Mouse (Mus musculus): Measurements from ENCODE around the gene Gucd1. TPM values are rescaled to one million over a fixed set of nuclear protein-coding genes. Genes with fewer than 3 reads are reported as not detected.
A peak's percentile ranks its signal among the peaks of the same experiment; 100 is the strongest.

The Gucd1 gene
- polyA plus RNA-seq, 1 experiment = 124 TPM

DNA sequence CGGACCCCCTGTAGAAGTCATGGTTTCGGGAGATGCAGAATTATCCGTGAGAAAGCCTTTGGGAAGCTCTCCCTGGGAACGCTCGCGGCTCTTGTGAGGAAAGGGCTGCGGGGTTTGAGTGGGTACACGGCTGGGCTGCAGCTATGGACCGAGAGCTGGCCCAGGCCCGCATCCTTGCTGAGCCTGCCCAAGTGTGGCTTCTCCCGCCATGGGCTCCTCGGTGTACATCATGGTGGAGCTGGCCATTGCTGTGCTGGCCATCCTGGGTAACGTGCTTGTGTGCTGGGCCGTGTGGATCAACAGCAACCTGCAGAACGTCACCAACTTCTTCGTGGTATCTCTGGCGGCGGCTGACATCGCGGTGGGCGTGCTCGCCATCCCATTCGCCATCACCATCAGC, 192.0 kb downstream of the Gucd1 start:
- Histone ChIP-seq H3K36me3 (ENCODE audit: control insufficient read depth, insufficient read depth, low read length) (no peaks in the 10 kb centered on the region), H3K27ac (ENCODE audit: insufficient read depth, low read depth, low read length) (no peak overlapping the region), H3K4me3 (ENCODE audit: insufficient read depth, low read depth, low read length) (no peak overlapping the region), H3K4me1 (ENCODE audit: control insufficient read depth, insufficient read depth, low read length) (peaks cover 6% of the 10 kb centered on the region; the same call in 1 of the 2 replicates), H3K27me3 (replicated peaks; ENCODE audit: control insufficient read depth, insufficient read depth, low read length) (no peaks in the 10 kb centered on the region)
- WGBS = 98% methylated on average over 23 of the region's 23 CpGs
- DNase-seq = no peak
- no peak for TF ChIP-seq POLR2A (IDR thresholded peaks at IDR 0.05; ENCODE audit: low read depth, low read length)
- no peak for TF ChIP-seq CTCF (conservative IDR thresholded peaks at IDR 0.05; ENCODE audit: insufficient read depth, insufficient read length, low read depth, low read length)

GRCm38 (mm10) chr10:75324391-75324790, 193.4 kb downstream of the Gucd1 start:
- WGBS = 85% methylated on average over 10 of the region's 10 CpGs
- Histone ChIP-seq H3K4me3 (ENCODE audit: insufficient read depth, low read depth, low read length) (no peak overlapping the region), H3K27me3 (replicated peaks; ENCODE audit: control insufficient read depth, insufficient read depth, low read length) (no peaks in the 10 kb centered on the region), H3K36me3 (ENCODE audit: control insufficient read depth, insufficient read depth, low read length) (no peaks in the 10 kb centered on the region), H3K4me1 (ENCODE audit: control insufficient read depth, insufficient read depth, low read length) (peaks cover 6% of the 10 kb centered on the region; the same call in 1 of the 2 replicates), H3K27ac (ENCODE audit: insufficient read depth, low read depth, low read length) (no peak overlapping the region)
- DNase-seq = no peak
- TF ChIP-seq POLR2A (IDR thresholded peaks at IDR 0.05; ENCODE audit: low read depth, low read length) (no peak), CTCF (conservative IDR thresholded peaks at IDR 0.05; ENCODE audit: insufficient read depth, insufficient read length, low read depth, low read length) (no peak)

DNA sequence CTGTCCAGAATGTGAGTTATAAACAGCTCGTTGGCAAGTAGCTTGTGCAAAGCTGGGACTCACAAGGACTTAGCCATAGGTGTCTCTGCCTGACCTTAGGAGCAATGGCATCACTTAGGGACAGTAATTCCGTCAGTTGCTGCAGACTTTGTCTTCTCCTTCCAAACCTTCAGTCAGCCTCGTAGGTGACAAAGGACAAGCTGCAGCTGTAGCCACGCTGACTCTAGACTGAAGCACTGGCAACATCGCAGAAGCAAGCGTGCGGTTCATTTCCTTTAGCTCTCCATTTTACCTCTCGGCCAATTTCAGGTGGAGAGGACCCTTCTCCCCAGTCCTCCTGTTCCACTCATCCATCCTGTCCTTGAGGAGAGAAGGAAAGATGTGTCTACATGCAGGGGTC, 193.8 kb downstream of the Gucd1 start:
- TF ChIP-seq CTCF (conservative IDR thresholded peaks at IDR 0.05; ENCODE audit: insufficient read depth, insufficient read length, low read depth, low read length) = no peak
- no peak for TF ChIP-seq POLR2A (IDR thresholded peaks at IDR 0.05; ENCODE audit: low read depth, low read length)
- H3K27me3 ChIP-seq (replicated peaks; ENCODE audit: control insufficient read depth, insufficient read depth, low read length) = no peaks in the 10 kb centered on the region
- no peak overlapping the region for H3K27ac ChIP-seq (ENCODE audit: insufficient read depth, low read depth, low read length)
- WGBS = 90% methylated on average over 8 of the region's 8 CpGs
- H3K4me1 ChIP-seq (ENCODE audit: control insufficient read depth, insufficient read depth, low read length) = peaks cover 6% of the 10 kb centered on the region; the same call in 1 of the 2 replicates
- H3K4me3 ChIP-seq (ENCODE audit: insufficient read depth, low read depth, low read length) = no peak overlapping the region
- DNase-seq = no peak
- no peaks in the 10 kb centered on the region for H3K36me3 ChIP-seq (ENCODE audit: control insufficient read depth, insufficient read depth, low read length)

- Histone ChIP-seq H3K4me1 (ENCODE audit: control insufficient read depth, insufficient read depth, low read length) (peaks cover 6% of the 10 kb centered on the region; the same call in 1 of the 2 replicates), H3K27me3 (replicated peaks; ENCODE audit: control insufficient read depth, insufficient read depth, low read length) (no peaks in the 10 kb centered on the region), H3K4me3 (ENCODE audit: insufficient read depth, low read depth, low read length) (no peak overlapping the region), H3K27ac (ENCODE audit: insufficient read depth, low read depth, low read length) (no peak overlapping the region), H3K36me3 (ENCODE audit: control insufficient read depth, insufficient read depth, low read length) (no peaks in the 10 kb centered on the region)
- no peak for TF ChIP-seq POLR2A (IDR thresholded peaks at IDR 0.05; ENCODE audit: low read depth, low read length)
- TF ChIP-seq CTCF (conservative IDR thresholded peaks at IDR 0.05; ENCODE audit: insufficient read depth, insufficient read length, low read depth, low read length) = no peak
- 58% methylated on average over 6 of the region's 6 CpGs for WGBS
- peak; percentile 56 for DNase-seq
Observed at GRCm38 (mm10) chr10:75322966-75323365, 194.8 kb downstream of the Gucd1 start.

DNA sequence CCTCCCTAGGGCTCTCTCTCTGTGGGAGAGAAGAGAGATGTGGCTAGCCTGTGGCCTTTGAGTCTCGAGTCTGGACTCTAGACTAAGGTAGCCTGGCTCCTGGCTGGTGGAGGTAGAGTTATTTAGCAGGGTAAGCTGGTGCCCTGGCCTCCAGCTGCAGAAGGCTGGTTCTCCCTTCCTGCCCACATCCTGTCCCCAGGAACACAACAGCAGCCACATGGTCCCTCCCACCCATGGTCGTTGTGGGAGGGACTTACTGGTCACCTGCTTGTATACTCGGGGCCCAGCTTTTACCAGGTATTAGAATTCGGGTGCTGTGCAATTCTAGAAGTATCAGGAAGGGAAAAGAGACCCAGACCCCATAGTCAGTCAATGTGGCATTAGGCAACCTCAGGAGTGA, 197.5 kb downstream of the Gucd1 start:
- no peak for TF ChIP-seq POLR2A (IDR thresholded peaks at IDR 0.05; ENCODE audit: low read depth, low read length)
- Histone ChIP-seq H3K27ac (ENCODE audit: insufficient read depth, low read depth, low read length) (no peak overlapping the region), H3K4me3 (ENCODE audit: insufficient read depth, low read depth, low read length) (no peak overlapping the region), H3K27me3 (replicated peaks; ENCODE audit: control insufficient read depth, insufficient read depth, low read length) (no peaks in the 10 kb centered on the region), H3K36me3 (ENCODE audit: control insufficient read depth, insufficient read depth, low read length) (no peaks in the 10 kb centered on the region), H3K4me1 (ENCODE audit: control insufficient read depth, insufficient read depth, low read length) (no peaks in the 10 kb centered on the region)
- DNase-seq = no peak
- 58% methylated on average over 4 of the region's 4 CpGs for WGBS

DNA sequence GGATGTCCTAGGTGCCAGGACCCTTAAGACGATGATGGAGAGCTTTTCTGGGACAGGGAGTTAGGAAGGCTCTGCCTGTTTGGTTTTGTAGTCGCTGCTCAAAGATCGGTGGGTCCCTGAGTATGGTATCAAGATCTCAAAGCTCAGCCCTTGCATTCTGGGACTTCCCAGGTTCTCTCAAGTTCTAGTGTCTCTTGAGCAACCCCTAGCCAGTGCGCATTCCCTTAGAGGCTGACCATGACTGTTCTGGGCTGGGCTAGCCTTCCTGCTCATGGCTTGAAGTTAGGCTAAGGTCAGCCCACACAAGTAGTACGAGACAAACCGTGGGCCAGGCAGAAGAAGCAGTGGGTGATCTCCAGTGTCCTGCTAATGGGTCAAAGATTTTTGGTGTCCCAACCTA, 199.6 kb downstream of the Gucd1 start:
- WGBS = 76% methylated on average over 6 of the region's 6 CpGs

GRCm38 (mm10) chr10:75316908-75317761, 200.6 kb downstream of the Gucd1 start:
- peak; percentile 64 for DNase-seq
- under 1% methylated on average over 79 of the region's 81 CpGs for WGBS
- peak overlapping the region; percentile 58 for H3K4me3 ChIP-seq (ENCODE audit: insufficient read depth, low read depth, low read length)
- peak overlapping the region; percentile 54 for H3K27ac ChIP-seq (ENCODE audit: insufficient read depth, low read depth, low read length)
- H3K4me1 ChIP-seq (ENCODE audit: control insufficient read depth, insufficient read depth, low read length) = no peaks in the 10 kb centered on the region
- TF ChIP-seq CTCF (conservative IDR thresholded peaks at IDR 0.05; ENCODE audit: insufficient read depth, insufficient read length, low read depth, low read length) = peak; percentile 54
- TF ChIP-seq POLR2A (IDR thresholded peaks at IDR 0.05; ENCODE audit: low read depth, low read length) = no peak
- no peaks in the 10 kb centered on the region for H3K27me3 ChIP-seq (replicated peaks; ENCODE audit: control insufficient read depth, insufficient read depth, low read length)
- no peaks in the 10 kb centered on the region for H3K36me3 ChIP-seq (ENCODE audit: control insufficient read depth, insufficient read depth, low read length)

More for the DNA sequence above, 199.6 kb downstream of the Gucd1 start:
- Histone ChIP-seq H3K27me3 (replicated peaks; ENCODE audit: control insufficient read depth, insufficient read depth, low read length) (no peaks in the 10 kb centered on the region), H3K27ac (ENCODE audit: insufficient read depth, low read depth, low read length) (no peak overlapping the region), H3K4me1 (ENCODE audit: control insufficient read depth, insufficient read depth, low read length) (no peaks in the 10 kb centered on the region), H3K36me3 (ENCODE audit: control insufficient read depth, insufficient read depth, low read length) (no peaks in the 10 kb centered on the region), H3K4me3 (ENCODE audit: insufficient read depth, low read depth, low read length) (peak overlapping the region; percentile 58)
- TF ChIP-seq CTCF (conservative IDR thresholded peaks at IDR 0.05; ENCODE audit: insufficient read depth, insufficient read length, low read depth, low read length) (no peak), POLR2A (IDR thresholded peaks at IDR 0.05; ENCODE audit: low read depth, low read length) (no peak)
- DNase-seq = no peak
